Mouse (Mus musculus) hindbrain, embryonic 16.5 days (tissue): ENCODE data around the gene Ncoa1. TPM values are rescaled to one million over a fixed set of nuclear protein-coding genes. Genes with fewer than 3 reads are reported as not detected.

Experiments
- ATAC-seq: fragments of 200-750 bp; cut with Nextera tagmentation; 2 replicates; pipeline ENCODE4 v1.8.0; 2017; ENCODE audit warnings: moderate TSS enrichment, moderate library complexity
- H3K27ac ChIP-seq: fragments of 300-500 bp; sonication (generic); 2 replicates; pipeline ENCODE4 v1.5.1; 2014; ENCODE audit warnings: low read depth, mild to moderate bottlenecking, control low read depth, low read length, moderate library complexity
- H3K27me3 ChIP-seq: fragments of 300-500 bp; sonication (generic); replicated peaks from 2 replicates; pipeline ENCODE4 v1.6.1; 2014; ENCODE audit warnings: low read length; ENCODE audit not compliant: control insufficient read depth, insufficient read depth
- H3K36me3 ChIP-seq: fragments of 300-500 bp; sonication (generic); 2 replicates; pipeline ENCODE4 v1.6.1; 2014; ENCODE audit warnings: mild to moderate bottlenecking, low read length, moderate library complexity, mixed read lengths; ENCODE audit not compliant: control insufficient read depth, insufficient read depth
- H3K4me1 ChIP-seq: fragments of 300-500 bp; sonication (generic); 2 replicates; pipeline ENCODE4 v1.6.1; 2014; ENCODE audit warnings: low read depth, low read length; ENCODE audit not compliant: control insufficient read depth, insufficient read depth
- H3K4me2 ChIP-seq: fragments of 300-500 bp; sonication (generic); 2 replicates; pipeline ENCODE4 v1.6.1; 2014; ENCODE audit warnings: mild to moderate bottlenecking, low read length, control low read depth, moderate library complexity
- H3K4me3 ChIP-seq: fragments of 300-500 bp; sonication (generic); 2 replicates; pipeline ENCODE4 v1.5.1; 2014; ENCODE audit warnings: mild to moderate bottlenecking, low read length, control low read depth, moderate library complexity
- H3K9ac ChIP-seq: fragments of 300-500 bp; sonication (generic); 2 replicates; pipeline ENCODE4 v1.6.1; 2014; ENCODE audit warnings: low read depth, mild to moderate bottlenecking, control low read depth, low read length, moderate library complexity
- H3K9me3 ChIP-seq: fragments of 300-500 bp; sonication (generic); 2 replicates; pipeline ENCODE4 v1.6.1; 2014; ENCODE audit warnings: mild to moderate bottlenecking, low read length, moderate library complexity; ENCODE audit not compliant: control insufficient read depth
- WGBS: fragments of 180-500 bp; shearing (Covaris S2); extraction: QIAGEN DNeasy Blood & Tissue Kit; methylation state at CpG from one replicate; pipeline ENCODE4 v1.1.7; 2014; 5-methylcytosine and 5-hydroxymethylcytosine counted together
- polyA plus RNA-seq: library from polyadenylated mRNA; unstranded; fragments of >200 nt; fragmentation: Nextera tagmentation; extraction: Ambion mirVana; gene quantifications from 2 replicates; pipeline ENCODE4 v1.2.1, GENCODE M21; 2015

Gene Ncoa1
- polyA plus RNA-seq, 1 experiment from 2014 or later = 12.4 TPM

DNA sequence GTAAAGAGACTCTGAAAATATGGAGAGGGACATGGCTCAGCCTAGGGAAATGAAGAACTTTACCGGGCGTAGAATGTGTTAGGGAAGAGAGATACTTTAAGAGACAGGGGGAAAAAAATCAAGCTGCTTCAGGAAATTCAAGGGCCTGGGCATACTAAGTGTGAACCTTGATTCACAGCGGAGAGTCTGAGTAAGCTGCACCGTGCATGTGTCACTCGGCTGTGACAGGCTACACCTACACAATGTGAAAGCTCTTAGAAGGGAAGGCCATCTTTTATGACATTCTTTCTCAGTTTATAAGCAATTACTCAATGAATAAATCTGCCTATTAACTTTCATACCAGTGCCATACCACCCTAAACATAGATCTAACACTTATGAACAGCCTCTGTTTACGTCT, 183.2 kb downstream of the Ncoa1 start:
- 97% methylated on average over 6 of the region's 6 CpGs for WGBS
- Histone ChIP-seq H3K9ac (no peak overlapping the region), H3K27ac (no peak overlapping the region), H3K4me2 (no peak overlapping the region), H3K27me3 (no peaks in the 10 kb centered on the region), H3K9me3 (no peaks in the 10 kb centered on the region), H3K36me3 (peaks cover 13% of the 10 kb centered on the region), H3K4me3 (no peak overlapping the region), H3K4me1 (no peaks in the 10 kb centered on the region)
- ATAC-seq = no peak

DNA sequence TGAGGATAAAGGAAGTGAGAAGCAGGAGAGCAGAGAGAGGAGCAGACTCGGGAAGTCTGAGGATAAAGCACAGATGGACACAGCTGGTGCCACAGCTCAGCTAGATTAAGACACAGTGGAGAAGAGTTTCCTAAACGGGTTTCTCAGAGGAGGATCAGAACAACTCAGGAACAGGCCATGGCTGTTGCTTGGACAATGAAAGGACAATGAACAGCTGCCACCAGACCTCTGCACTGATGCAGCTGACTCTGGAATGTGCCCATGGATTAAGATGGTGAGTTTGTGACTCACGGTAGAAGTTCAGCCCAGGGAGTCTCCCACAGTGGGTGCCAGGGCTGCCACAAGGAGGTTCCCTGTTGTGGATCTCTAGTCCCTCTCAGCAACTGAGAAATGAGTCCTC, 191.8 kb downstream of the Ncoa1 start:
- H3K4me3 ChIP-seq = no peak overlapping the region
- H3K9ac ChIP-seq = no peak overlapping the region
- H3K9me3 ChIP-seq = no peaks in the 10 kb centered on the region
- 46% methylated on average over 3 of the region's 3 CpGs for WGBS
- H3K4me2 ChIP-seq = no peak overlapping the region
- no peaks in the 10 kb centered on the region for H3K4me1 ChIP-seq
- H3K36me3 ChIP-seq = peaks cover 4% of the 10 kb centered on the region
- H3K27ac ChIP-seq = no peak overlapping the region
- H3K27me3 ChIP-seq = no peaks in the 10 kb centered on the region
- ATAC-seq = no peak

DNA sequence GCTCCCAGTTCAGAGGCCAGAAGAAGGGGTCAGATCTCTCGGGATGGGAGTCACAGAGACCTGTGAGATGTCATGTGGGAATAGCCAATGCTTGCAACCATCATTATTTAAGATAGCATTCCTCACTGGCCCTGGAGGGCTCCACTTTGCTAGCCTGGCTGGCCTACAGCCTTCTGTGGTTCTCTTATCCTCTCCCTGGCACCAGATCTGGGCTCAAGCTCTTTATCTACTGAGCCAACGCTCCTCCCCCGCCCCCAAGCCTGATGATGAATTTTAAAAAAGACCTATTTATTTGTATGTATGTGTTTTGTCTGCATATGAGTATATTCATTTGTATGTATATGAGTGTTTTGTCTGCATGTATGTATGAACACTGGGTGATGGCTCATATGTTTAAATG, 197.1 kb downstream of the Ncoa1 start:
- no peak overlapping the region for H3K4me3 ChIP-seq
- no peaks in the 10 kb centered on the region for H3K4me1 ChIP-seq
- no peaks in the 10 kb centered on the region for H3K9me3 ChIP-seq
- no peak overlapping the region for H3K9ac ChIP-seq
- no peak for ATAC-seq
- H3K27ac ChIP-seq = no peak overlapping the region
- WGBS = 93% methylated on average over 3 of the region's 3 CpGs
- H3K4me2 ChIP-seq = no peak overlapping the region
- no peaks in the 10 kb centered on the region for H3K27me3 ChIP-seq
- H3K36me3 ChIP-seq = peaks cover 5% of the 10 kb centered on the region; the same call in 1 of the 2 replicates

GRCm38 (mm10) chr12:4278978-4279755, 197.8 kb downstream of the Ncoa1 start:
- Histone ChIP-seq H3K9me3 (no peaks in the 10 kb centered on the region), H3K27me3 (no peaks in the 10 kb centered on the region), H3K36me3 (peaks cover 11% of the 10 kb centered on the region), H3K4me2 (no peak overlapping the region), H3K4me3 (no peak overlapping the region), H3K27ac (no peak overlapping the region), H3K4me1 (no peaks in the 10 kb centered on the region), H3K9ac (no peak overlapping the region)
- WGBS = 93% methylated on average over 3 of the region's 3 CpGs
- no peak for ATAC-seq

DNA sequence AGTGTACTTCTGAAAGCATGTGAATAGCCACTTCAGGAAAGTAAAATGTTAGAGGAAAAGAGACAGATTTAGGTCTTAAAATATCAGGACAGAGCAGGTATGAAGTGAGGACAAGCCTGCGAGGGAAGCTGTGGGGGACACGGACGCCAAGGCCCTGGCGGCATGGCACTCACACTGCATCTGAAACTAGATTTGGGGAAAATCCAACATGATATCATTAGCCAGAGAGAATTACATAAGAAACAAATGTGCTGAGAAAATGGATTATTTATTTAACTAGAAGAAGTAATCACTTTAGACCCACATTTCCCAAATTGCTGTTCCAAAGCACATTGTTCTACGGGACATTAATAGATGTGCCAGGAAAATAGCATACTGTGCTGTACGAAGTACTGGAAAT, 205.9 kb downstream of the Ncoa1 start:
- H3K9ac ChIP-seq = no peak overlapping the region
- H3K36me3 ChIP-seq = peaks cover 35% of the 10 kb centered on the region
- WGBS = 86% methylated on average over 6 of the region's 6 CpGs
- no peak overlapping the region for H3K4me2 ChIP-seq
- no peaks in the 10 kb centered on the region for H3K4me1 ChIP-seq
- no peak for ATAC-seq
- H3K4me3 ChIP-seq = no peak overlapping the region
- peaks cover 3% of the 10 kb centered on the region; the same call in 1 of the 2 replicates for H3K9me3 ChIP-seq
- H3K27ac ChIP-seq = no peak overlapping the region
- no peaks in the 10 kb centered on the region for H3K27me3 ChIP-seq

DNA sequence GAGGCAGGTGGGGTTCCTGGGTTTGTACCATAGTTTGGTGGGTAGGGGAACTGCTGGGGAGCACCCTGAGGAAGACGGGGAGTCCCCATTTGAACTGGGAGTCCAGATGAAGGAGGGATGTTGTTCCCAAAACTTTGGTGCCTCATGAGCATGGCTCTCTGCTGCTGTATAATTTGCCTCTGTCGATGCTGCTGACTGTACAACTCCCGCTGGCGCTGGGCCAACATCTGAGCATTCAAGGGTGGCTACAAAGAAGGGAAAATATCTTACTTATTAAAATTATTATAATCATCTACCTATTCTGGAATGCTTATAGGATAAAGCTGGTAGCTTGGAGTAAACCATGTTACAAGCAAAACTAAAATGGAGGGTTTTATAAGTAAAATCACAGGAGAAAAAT, 209.2 kb downstream of the Ncoa1 start:
- Histone ChIP-seq H3K9ac (no peak overlapping the region), H3K36me3 (peaks cover 30% of the 10 kb centered on the region), H3K27me3 (no peaks in the 10 kb centered on the region), H3K4me3 (no peak overlapping the region), H3K4me1 (no peaks in the 10 kb centered on the region), H3K4me2 (no peak overlapping the region), H3K9me3 (peaks cover 3% of the 10 kb centered on the region; the same call in 1 of the 2 replicates), H3K27ac (no peak overlapping the region)
- WGBS = 95% methylated on average over 4 of the region's 4 CpGs
- no peak for ATAC-seq

DNA sequence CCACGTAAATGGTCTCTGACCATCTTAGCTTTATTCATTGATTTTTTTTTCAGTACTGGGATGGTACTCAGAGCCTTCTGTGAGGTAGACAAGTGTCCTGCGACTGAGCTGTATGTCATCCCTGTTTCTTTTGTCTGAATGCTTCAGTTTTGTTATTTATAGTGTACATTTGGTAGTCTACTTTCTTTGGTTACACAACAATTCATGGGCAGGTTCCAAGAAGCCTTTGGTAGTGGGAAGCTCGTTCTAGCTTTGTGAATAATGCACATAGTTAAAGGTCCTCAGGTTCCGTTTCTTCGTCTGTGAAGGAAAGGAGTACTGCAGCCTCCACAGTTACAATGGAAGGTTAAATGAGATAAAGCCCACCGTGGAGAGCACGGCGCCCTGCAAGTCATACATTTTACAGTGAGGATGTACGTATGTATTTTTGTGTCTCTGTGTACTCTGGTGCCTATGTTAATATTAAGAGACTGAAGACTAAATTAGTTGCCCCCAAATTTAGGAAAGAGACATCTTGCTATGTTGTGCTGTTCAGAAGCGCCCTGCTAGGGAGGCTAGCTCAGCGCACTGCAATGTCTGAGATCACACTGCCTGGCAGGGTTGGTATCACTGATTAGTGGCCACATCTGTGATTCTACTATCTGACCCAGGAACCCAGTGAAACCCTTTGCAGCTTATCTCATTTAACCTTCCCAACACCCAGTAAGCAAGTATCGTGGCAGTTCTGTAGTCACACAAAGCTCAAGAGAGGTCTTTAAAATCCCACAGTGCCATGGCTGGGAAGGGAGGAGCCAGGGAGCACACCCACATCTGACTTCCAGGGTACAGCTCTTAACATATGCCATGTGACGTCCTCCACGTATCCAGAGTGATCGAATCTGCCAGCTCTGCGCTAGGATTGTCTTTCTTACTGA, 224.0 kb downstream of the Ncoa1 start:
- H3K27me3 ChIP-seq = no peaks in the 10 kb centered on the region
- H3K9ac ChIP-seq = no peak overlapping the region
- H3K4me2 ChIP-seq = no peak overlapping the region
- H3K9me3 ChIP-seq = no peaks in the 10 kb centered on the region
- peaks cover 19% of the 10 kb centered on the region for H3K36me3 ChIP-seq
- H3K4me1 ChIP-seq = no peaks in the 10 kb centered on the region
- ATAC-seq = no peak
- H3K27ac ChIP-seq = no peak overlapping the region
- 89% methylated on average over 16 of the region's 16 CpGs for WGBS
- no peak overlapping the region for H3K4me3 ChIP-seq

DNA sequence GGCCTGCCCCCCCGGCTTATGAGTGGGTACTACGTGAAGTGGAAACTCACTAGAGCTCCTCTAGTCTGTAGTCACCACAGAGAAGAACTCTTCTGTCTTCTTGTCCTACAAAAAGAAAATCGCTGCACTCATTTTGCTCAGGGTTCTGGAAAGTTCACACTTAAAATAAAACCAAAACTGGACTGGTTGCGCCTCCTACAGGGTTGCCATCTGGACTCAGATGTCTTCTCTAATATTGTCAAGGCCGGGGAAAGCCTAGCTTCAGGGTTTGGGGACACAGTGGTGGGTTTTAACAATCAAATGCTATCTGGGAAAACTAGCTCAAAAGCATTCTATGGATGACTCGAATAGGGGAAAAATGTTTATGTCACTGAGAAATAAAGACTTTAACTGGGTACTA, 227.2 kb downstream of the Ncoa1 start:
- no peak for ATAC-seq
- H3K9ac ChIP-seq = no peak overlapping the region
- no peak overlapping the region for H3K4me2 ChIP-seq
- no peak overlapping the region for H3K27ac ChIP-seq
- WGBS = 84% methylated on average over 6 of the region's 6 CpGs
- H3K4me1 ChIP-seq = no peaks in the 10 kb centered on the region
- no peak overlapping the region for H3K4me3 ChIP-seq
- no peaks in the 10 kb centered on the region for H3K27me3 ChIP-seq
- peaks cover 17% of the 10 kb centered on the region for H3K36me3 ChIP-seq
- no peaks in the 10 kb centered on the region for H3K9me3 ChIP-seq

GRCm38 (mm10) chr12:4245742-4246141, 231.2 kb downstream of the Ncoa1 start:
- no peaks in the 10 kb centered on the region for H3K4me1 ChIP-seq
- no peak for ATAC-seq
- no peak overlapping the region for H3K27ac ChIP-seq
- no peaks in the 10 kb centered on the region for H3K27me3 ChIP-seq
- H3K4me3 ChIP-seq = no peak overlapping the region
- H3K4me2 ChIP-seq = no peak overlapping the region
- 91% methylated on average over 10 of the region's 10 CpGs for WGBS
- no peaks in the 10 kb centered on the region for H3K9me3 ChIP-seq
- no peak overlapping the region for H3K9ac ChIP-seq
- peaks cover 5% of the 10 kb centered on the region; the same call in 1 of the 2 replicates for H3K36me3 ChIP-seq
